Mouse (Mus musculus) liver, embryonic 14.5 days (tissue): ENCODE measurements around the gene Ndufs4.

ENCODE experiments used
- CTCF ChIP-seq: IDR thresholded peaks from 2 replicates; pipeline ENCODE4 v1.5.1; 2016; ENCODE audit warnings: antibody characterized with exemption, low read depth, control low read depth
- EP300 ChIP-seq: IDR thresholded peaks from 2 replicates; pipeline ENCODE4 v1.6.1; 2016; ENCODE audit warnings: antibody characterized with exemption, low read depth

DNA sequence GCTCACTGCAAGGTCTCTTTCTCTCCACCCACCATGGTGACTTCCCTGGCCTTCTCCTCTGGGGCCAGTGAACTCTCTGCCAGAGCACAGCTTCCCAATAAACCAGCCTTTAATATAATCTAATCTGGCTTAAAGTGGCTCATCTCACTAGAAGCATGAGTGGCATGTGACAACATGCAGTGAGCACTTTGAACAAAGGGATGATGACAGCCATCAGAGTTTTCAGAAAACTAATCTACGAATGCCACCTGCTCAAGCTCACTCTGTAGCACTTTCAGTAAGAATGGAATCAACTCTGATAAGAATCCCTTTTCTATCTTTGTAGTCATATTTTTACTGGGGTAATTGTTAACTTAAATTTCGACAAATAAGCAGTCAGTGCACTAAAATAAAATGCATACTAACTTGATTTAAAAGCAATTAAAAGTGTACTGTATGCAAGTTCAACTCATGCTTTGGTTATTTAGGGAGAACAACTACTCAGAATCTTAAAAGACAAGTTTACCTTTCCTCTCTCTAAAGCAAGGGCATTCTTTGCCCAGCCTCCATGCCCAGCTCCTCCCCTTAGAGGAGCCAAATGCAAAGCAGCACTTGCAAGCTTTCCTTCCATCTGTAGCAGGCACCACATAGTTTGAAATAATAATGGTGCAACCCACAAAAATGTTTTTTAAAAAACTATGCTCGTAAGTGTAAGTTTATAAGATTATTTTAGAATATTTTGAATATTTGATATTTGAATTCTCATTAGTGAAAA is 43.7 kb downstream of the Ndufs4 start:
- TF ChIP-seq CTCF (no peak), EP300 (no peak; the same call in 1 of the 2 replicates)
